Mouse (Mus musculus): ENCODE data around the gene Gm20388. TPM values are rescaled to one million over a fixed set of nuclear protein-coding genes. Genes with fewer than 3 reads are reported as not detected.

Gene Gm20388
- polyA plus RNA-seq, 1 experiment: 59.3 TPM

DNA sequence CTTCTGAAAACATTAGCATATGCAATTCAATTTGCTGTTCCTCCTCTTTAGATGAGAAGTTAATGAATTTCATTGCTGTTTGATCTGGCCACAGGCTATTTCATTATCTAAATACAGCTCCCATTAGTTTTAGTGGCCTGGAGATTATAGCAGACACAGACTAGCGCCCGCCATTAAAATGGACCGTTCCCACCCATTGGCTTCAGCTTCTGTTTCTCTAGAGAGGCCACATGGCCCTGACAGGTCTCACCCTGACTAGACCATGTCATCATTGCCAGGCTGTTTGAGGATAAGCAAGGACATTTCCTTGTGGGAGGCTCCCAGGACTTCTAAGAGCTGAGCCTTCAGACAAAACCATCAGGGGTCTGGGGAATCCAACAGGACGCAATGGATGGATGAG lies 3774.8 kb downstream of the Gm20388 start:
- DNase-seq (ENCODE audit: low read depth): peak; percentile 26
- TF ChIP-seq POLR2A (IDR thresholded peaks at IDR 0.05; ENCODE audit: borderline replicate concordance, extremely low read depth, insufficient read depth, insufficient read length, poor library complexity, severe bottlenecking) (no peak), CTCF (IDR thresholded peaks at IDR 0.05; ENCODE audit: borderline replicate concordance, extremely low read depth, insufficient read depth, insufficient read length) (no peak)

GRCm38 (mm10) chr8:123687826-123688225 lies 3777.2 kb downstream of the Gm20388 start:
- no peak for TF ChIP-seq CTCF (IDR thresholded peaks at IDR 0.05; ENCODE audit: borderline replicate concordance, extremely low read depth, insufficient read depth, insufficient read length)
- no peak for TF ChIP-seq POLR2A (IDR thresholded peaks at IDR 0.05; ENCODE audit: borderline replicate concordance, extremely low read depth, insufficient read depth, insufficient read length, poor library complexity, severe bottlenecking)
- no peak for DNase-seq (ENCODE audit: low read depth)

GRCm38 (mm10) chr8:123692165-123692962 lies 3781.7 kb downstream of the Gm20388 start:
- no peak for DNase-seq (ENCODE audit: low read depth)
- TF ChIP-seq POLR2A (IDR thresholded peaks at IDR 0.05; ENCODE audit: borderline replicate concordance, extremely low read depth, insufficient read depth, insufficient read length, poor library complexity, severe bottlenecking) (no peak), CTCF (IDR thresholded peaks at IDR 0.05; ENCODE audit: borderline replicate concordance, extremely low read depth, insufficient read depth, insufficient read length) (no peak)

DNA sequence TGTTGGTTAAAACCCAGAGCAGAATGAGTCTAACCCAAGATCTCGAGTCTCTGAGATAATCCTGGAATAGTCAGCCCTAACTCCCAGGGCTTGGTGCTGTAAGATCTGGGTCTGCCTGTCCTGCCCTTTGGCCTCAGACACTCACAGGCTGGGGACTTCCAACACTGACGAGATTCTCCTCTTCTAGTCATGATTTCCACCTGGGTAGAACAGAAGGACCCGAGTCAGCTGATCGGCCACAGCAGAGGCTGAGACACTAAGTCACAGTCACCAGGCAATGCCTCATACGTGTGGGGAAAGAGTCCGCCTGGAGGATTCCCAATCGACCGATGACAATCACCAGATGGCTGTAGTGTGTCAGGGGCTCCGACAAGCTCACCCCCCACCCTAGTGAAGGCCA lies 3785.5 kb downstream of the Gm20388 start:
- TF ChIP-seq CTCF (IDR thresholded peaks at IDR 0.05; ENCODE audit: borderline replicate concordance, extremely low read depth, insufficient read depth, insufficient read length): no peak
- TF ChIP-seq POLR2A (IDR thresholded peaks at IDR 0.05; ENCODE audit: borderline replicate concordance, extremely low read depth, insufficient read depth, insufficient read length, poor library complexity, severe bottlenecking): no peak
- DNase-seq (ENCODE audit: low read depth): no peak

DNA sequence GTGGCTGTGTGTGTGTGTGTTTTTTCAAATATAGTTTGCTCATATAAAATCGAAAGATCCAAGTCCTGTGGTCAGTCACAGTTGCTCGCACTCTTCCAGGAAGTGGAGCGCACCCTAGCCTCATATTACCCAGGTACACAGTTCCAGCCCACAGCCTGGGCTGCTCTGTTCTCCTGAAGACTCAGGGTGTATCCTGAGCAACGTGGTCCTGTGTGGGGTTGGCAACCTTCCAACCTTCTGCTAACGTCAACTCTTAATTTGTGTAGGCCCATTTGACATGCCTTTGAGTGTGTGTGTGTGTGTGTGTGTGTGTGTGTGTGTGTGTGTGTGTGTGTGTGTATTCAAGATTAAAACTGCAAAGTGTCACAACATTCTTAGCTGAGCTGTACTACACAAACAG lies 3786.7 kb downstream of the Gm20388 start:
- DNase-seq (ENCODE audit: low read depth): peak; percentile 54
- no peak for TF ChIP-seq CTCF (IDR thresholded peaks at IDR 0.05; ENCODE audit: borderline replicate concordance, extremely low read depth, insufficient read depth, insufficient read length)

GRCm38 (mm10) chr8:123700399-123701070 lies 3789.9 kb downstream of the Gm20388 start:
- peak; percentile 23 for DNase-seq (ENCODE audit: low read depth)
- TF ChIP-seq CTCF (IDR thresholded peaks at IDR 0.05; ENCODE audit: borderline replicate concordance, extremely low read depth, insufficient read depth, insufficient read length) (no peak), POLR2A (IDR thresholded peaks at IDR 0.05; ENCODE audit: borderline replicate concordance, extremely low read depth, insufficient read depth, insufficient read length, poor library complexity, severe bottlenecking) (no peak)

- TF ChIP-seq POLR2A (IDR thresholded peaks at IDR 0.05; ENCODE audit: borderline replicate concordance, extremely low read depth, insufficient read depth, insufficient read length, poor library complexity, severe bottlenecking) (no peak), CTCF (IDR thresholded peaks at IDR 0.05; ENCODE audit: borderline replicate concordance, extremely low read depth, insufficient read depth, insufficient read length) (no peak)
- DNase-seq (ENCODE audit: low read depth): peak; percentile 55
Observed at GRCm38 (mm10) chr8:123701952-123702587, 3791.4 kb downstream of the Gm20388 start.

DNA sequence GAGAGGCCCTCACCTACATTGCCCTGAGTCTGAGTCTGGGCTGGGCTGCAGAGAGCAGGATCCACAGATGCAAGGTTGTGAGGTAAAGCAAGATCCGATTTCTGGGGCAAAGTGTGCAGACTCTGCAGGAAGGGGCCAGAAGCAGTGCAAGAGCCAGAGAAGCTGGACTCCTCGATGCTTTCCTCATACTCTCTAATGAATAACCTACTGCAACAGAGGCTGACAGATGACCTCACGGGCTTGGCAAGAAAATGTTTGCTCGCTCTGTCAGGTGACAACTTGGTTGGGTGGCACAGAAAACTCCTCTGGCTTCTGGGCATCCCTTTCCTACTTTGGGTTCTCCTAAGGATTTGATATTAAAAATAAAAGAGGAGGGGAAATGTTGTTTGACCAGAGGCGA lies 3794.7 kb downstream of the Gm20388 start:
- DNase-seq (ENCODE audit: low read depth): no peak
- TF ChIP-seq POLR2A (IDR thresholded peaks at IDR 0.05; ENCODE audit: borderline replicate concordance, extremely low read depth, insufficient read depth, insufficient read length, poor library complexity, severe bottlenecking): no peak
- TF ChIP-seq CTCF (IDR thresholded peaks at IDR 0.05; ENCODE audit: borderline replicate concordance, extremely low read depth, insufficient read depth, insufficient read length): no peak

- no peak for TF ChIP-seq CTCF (IDR thresholded peaks at IDR 0.05; ENCODE audit: borderline replicate concordance, extremely low read depth, insufficient read depth, insufficient read length)
- no peak for TF ChIP-seq POLR2A (IDR thresholded peaks at IDR 0.05; ENCODE audit: borderline replicate concordance, extremely low read depth, insufficient read depth, insufficient read length, poor library complexity, severe bottlenecking)
- DNase-seq (ENCODE audit: low read depth): no peak
Observed at GRCm38 (mm10) chr8:123707137-123707536, 3796.5 kb downstream of the Gm20388 start.

GRCm38 (mm10) chr8:123708729-123709128 lies 3798.1 kb downstream of the Gm20388 start:
- no peak for DNase-seq (ENCODE audit: low read depth)
- TF ChIP-seq CTCF (IDR thresholded peaks at IDR 0.05; ENCODE audit: borderline replicate concordance, extremely low read depth, insufficient read depth, insufficient read length): no peak
- no peak for TF ChIP-seq POLR2A (IDR thresholded peaks at IDR 0.05; ENCODE audit: borderline replicate concordance, extremely low read depth, insufficient read depth, insufficient read length, poor library complexity, severe bottlenecking)

- DNase-seq (ENCODE audit: low read depth): no peak
- TF ChIP-seq POLR2A (IDR thresholded peaks at IDR 0.05; ENCODE audit: borderline replicate concordance, extremely low read depth, insufficient read depth, insufficient read length, poor library complexity, severe bottlenecking) (no peak), CTCF (IDR thresholded peaks at IDR 0.05; ENCODE audit: borderline replicate concordance, extremely low read depth, insufficient read depth, insufficient read length) (no peak)
Observed at GRCm38 (mm10) chr8:123710335-123710734, 3799.7 kb downstream of the Gm20388 start.

Data from brain, embryonic 14.5 days (tissue).